Mouse (Mus musculus) bone marrow macrophage, adult 2 months (primary cell): Measurements from ENCODE around the gene Uqcr11.

ENCODE experiments used
- CTCF ChIP-seq: IDR thresholded peaks from 2 replicates; pipeline ENCODE4 v1.5.1; 2012; ENCODE audit warnings: low read depth, mild to moderate bottlenecking, low read length, moderate library complexity
- POLR2A ChIP-seq: IDR thresholded peaks from 2 replicates; pipeline ENCODE4 v1.6.1; 2012; ENCODE audit warnings: mild to moderate bottlenecking, low read depth, low read length, borderline replicate concordance

- TF ChIP-seq CTCF (no peak), POLR2A (no peak)
Measured at GRCm38 (mm10) chr10:80386735-80387471, 19.7 kb downstream of the Uqcr11 start.
